Mouse (Mus musculus) ovary, postnatal 14 days (tissue): Measurements from ENCODE around the gene Gm6096.

Experiments
- DNase-seq: peaks from one replicate; pipeline ENCODE4 v3.0.0; 2022; ENCODE audit warnings: low spot score

Gm6096 gene

DNA sequence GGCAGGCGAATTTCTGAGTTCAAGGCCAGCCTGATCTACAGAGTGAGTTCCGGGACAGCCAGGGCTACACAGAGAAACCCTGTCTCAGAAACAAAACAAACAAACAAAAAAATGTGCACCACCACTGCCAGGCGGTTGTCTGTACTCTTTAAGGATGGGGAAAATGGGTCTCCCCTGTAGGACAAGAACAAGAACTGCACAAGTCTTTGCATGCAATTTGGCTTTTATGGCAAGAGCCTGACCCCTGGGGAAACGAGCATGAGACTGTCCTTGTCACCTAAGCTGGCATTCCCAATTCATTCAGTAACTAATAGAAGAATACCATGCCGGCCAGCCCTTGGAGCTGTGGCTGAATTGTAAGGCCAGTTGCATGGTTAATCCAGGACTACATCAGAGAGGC lies 15.2 kb upstream of the Gm6096 start:
- no peak for DNase-seq

DNA sequence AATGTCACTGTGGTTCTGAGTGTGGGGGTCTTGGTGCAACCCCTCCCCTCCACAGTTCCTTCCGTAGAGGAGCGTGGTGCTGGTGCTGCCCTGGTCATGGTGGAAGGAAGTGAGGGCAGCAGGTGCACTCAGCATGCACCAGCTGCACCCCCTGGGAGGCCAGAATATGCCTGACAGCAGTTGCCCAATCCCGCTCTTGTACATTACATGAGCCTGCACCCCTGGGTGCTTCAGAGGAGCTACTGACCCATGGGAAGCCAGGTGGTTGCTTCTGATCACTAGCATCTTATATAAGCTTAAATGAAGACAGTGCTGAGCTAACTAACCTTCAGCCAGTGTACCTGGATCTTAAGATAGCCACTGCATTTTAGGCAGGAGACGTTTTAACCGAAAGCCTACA lies 12.8 kb upstream of the Gm6096 start:
- no peak for DNase-seq

DNA sequence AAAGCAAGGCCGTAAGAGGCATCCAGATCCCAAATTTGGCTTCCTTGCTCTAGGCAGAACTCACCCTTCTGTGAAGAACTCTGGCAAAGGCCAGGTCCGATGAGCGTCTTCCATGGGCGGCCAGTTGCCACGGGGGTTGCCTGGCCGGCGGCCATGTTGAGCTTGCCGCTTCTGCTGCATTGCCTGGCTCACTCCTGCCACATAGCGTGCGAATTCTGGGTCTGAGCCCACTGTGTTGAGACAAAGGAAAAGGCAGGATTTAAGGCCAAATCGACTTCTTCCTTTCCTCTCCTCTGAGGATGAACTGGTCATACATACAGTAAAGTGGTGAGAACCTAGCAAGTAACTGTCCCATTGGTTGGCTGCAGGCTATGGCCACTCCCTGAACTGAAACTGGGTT lies 8.7 kb upstream of the Gm6096 start:
- no peak for DNase-seq

DNA sequence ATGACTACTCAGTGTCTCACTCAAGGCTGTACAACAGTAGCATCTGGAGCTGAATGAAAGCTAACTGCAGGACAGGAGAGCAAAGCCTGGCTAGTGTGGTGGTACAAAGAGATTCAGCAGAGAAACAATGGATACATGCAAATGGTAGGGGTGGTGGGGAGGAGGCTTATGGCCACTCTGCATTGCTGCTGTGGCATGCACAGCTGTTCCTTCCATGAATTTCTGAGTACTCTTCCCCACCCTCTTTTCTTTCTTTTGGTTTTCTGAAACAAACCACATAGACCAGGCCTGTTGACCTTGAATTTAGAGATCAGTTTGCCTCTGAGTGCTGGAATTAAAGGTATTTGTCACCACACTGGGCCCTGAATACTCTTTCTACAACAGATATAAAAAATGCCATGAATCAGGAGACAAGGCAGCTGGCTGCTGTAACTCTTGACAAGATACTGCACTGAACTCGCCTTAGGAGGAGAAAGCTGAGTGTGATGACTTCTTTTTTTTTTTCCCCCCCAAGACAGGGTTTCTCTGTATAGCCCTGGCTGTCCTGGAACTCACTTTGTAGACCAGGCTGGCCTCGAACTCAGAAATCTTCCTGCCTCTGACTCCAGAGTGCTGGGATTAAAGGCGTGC lies 3.9 kb upstream of the Gm6096 start:
- DNase-seq: no peak

DNA sequence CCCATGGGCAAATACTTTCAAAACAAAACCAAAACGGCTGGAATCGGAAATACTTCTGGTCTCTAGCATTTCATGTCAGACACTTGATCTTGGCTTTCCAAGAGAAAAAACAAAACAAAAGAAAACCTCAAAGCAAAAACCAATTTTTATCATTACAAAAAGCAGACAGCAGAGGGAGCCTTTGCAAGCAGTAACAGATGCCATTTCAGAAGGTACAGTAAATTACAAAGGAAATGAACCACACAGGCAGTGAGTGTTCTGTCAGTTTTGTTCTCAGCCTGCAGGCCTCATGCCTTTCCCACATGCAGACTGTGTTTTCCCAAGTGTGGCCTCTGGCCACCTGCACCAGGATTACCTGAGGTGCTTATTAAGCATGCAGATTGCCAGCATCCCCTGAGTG lies 1.2 kb downstream of the Gm6096 start:
- peak; percentile 16 for DNase-seq

DNA sequence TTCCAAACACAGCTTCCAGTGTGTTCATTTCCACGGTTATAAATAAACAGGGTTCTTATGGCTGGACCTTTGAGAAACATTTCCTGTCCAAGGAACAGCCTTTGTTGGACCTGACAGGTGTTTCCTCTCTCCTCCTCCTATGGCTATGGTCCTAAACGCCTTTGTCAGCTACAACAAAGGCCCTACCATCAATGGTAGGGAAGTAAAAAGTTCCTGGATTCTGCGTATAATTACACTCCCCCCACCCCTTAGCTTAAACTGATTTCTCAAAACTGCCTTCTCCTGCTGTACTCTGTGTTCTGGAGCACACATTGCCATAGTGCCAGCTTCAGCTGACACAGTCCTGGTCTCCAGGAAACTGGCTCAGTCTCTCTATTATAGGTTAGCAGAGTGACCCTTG lies 4.3 kb downstream of the Gm6096 start:
- no peak for DNase-seq

DNA sequence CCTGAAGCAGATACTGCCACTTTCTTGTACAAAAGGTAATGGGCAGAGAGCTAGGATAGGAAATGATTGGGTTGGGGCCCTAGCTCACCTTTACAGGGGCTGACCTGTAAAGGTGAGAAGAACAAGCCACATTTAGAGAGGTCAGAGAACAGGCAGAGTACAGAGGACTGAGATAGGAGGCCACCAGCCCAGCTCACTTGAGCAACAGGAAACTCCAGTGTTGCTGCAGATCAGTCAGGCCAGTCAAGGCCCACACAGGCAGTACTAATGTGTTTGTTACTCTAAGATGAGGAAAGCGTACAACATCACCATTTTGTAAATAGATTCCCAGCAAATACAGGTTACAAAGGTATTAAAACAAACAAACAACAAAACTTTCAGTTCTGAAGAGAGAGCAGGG lies 5.1 kb downstream of the Gm6096 start:
- no peak for DNase-seq

DNA sequence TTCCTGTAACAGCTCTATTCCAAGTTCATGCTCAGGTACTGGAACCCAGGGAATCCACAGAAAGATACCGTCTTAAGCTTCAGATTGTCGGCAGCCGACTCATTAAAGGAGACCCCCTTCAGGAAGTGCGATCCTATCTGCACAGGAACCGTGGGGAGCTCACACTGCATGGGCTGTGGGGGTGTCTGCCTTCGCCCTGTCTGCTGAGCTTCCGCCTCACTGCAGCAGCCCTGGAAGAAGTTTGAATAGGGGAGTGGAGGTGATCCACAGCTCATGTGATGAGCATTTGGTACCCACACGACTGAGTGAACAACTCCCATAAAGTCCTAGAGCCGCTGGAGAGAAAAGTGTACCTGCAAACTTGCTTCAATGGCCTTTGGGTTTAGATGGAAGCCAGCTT lies 6.4 kb downstream of the Gm6096 start:
- no peak for DNase-seq

DNA sequence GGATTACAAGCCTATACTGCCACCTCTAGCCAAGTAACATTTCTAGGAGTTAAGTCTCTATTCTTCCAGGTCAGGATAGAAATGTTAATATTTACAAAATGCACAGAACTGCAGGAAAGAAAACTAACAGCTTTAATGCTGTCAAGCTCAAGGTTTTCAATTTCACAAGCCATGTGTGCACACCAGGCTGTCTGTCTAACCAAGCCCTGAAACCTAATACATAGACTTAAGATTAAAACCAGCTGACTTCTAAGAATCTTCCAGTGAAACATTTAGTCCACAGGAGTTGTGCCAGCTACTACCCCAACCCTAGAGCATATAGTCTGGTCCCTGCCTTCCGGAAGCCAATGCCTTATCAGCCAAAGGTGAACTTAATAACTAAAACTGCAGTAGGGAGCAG lies 7.6 kb downstream of the Gm6096 start:
- no peak for DNase-seq

DNA sequence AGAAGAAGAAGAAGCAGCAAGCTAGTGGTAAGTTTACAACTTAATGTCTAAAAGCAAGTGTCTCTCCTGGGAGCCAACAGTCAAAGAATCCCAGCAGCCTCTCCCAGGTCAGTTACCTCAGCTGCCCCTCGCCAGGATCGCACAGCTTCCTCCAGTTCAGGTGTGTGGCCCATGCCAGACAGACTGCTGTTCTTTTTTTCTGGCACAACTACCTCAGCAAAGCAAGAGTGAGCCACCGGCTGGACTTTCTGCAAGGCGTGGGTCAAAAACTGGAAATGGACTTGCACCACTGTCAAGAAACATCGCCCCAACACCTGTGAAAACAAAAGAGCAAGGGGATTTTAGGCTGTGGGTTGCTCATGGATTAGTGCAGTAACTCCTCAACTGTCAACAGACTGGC lies 12.6 kb downstream of the Gm6096 start:
- no peak for DNase-seq

DNA sequence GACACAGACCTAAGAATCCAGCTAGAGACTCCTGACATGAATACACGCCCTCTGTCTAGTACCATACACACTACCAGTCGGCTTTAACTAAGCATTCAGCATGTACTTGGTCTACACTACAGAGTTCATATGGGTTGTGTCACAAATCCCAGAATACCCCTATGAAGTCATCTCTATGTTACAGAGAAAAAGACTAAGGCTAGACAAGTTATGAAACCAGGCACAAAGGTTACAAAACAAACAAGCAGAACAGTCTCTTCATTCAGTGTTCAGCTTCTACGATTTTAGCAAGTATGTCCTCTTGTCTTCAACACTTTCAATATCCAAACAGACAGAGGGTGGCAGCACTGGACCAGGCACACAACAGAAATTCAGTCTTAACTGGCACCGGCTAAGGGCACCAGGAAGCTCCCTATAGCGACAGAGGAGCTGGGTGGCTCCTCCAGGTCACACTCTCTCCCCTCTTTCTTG lies 15.1 kb downstream of the Gm6096 start:
- DNase-seq: peak; percentile 44

DNA sequence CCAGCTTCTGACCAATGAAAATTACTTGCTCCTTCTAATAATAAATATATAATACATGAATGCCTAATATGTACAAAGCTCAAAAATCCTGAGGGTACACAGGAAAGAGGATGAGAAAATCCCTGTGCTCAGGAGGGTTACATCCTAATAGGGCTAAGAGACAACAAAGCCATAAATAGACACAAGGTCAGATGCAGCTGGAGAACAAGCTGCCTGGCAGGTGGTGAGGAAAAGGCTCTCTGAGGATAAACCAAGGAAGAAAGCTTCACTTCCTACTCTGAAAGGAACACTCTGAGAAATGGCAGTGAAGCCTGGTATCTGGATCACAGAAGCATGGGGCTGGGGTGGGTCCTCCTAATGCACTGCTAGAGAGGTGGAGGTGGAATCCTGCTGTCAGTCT lies 15.6 kb downstream of the Gm6096 start:
- DNase-seq: no peak

DNA sequence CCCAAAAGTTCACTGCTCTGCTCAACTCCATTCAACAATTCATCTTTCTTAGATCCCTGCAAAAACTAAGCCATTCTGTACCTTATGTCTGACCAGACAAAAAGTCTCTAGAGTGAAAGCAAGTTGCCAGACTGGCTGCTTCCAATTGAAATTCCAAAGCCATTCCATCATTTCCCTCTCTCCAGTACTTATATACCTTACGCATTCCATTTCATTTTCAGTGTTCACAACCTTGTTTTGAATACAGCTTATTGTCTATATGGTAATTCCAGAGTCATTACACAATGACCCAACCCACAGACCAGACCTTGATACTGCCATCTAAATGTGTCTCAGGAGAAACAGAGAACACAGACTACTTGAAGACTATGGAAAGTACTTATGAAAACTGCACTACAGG lies 17.6 kb downstream of the Gm6096 start:
- DNase-seq: no peak

DNA sequence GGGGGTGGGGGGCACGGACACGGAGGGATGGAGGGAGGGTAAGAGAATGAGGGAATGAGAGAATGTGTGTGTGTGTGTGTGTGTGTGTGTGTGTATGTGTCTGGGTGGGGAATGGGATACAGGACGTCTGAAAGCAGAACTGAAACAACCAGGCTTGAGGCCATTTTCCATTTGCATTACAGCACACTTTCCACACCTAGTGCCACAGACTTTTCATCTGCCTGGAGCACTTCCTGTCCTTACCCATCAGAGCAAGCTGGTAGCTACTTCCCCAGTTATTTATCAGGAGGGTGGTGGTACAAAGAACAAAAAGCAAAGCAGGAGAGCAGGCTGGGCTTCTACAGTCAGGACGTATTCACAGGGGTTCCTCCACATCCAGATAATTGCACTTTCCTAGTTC lies 21.6 kb downstream of the Gm6096 start:
- no peak for DNase-seq

DNA sequence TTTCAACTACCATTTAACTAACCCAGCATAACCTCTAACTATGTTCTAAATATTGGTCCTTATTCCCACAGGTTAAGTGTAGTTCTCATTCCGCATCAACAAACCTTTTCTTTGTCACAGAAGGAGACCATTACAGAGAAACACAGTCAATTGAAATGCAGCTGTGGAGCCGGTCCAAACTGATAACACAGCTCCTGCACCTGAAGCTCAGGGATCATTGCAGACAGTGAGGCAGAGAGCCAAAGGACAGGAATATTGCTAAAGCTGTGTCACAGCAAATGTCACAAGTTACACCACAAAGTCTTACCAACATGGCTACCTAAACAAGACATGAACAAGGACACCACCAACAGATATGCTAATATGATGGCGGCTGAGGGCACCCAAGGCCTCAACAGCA lies 25.2 kb downstream of the Gm6096 start:
- no peak for DNase-seq

DNA sequence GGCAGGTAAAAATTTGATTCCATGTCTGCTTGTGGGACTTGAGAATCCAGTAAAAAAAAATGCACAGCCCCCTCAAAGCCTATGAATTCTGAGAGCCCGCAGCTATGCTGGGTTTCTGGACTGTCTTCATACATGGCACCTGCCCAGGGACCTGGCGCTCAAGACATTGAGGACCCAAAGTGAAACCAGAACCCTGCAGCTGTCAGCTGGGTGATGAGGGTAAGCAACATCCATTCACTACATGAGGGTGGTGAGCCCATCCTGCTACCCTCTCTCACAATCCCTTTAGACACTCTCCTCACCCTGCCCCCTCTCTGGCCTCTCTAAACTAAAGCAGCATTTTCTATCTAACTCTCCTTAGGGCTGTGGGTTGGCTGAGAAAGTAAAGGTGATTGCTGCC lies 26.8 kb downstream of the Gm6096 start:
- no peak for DNase-seq

DNA sequence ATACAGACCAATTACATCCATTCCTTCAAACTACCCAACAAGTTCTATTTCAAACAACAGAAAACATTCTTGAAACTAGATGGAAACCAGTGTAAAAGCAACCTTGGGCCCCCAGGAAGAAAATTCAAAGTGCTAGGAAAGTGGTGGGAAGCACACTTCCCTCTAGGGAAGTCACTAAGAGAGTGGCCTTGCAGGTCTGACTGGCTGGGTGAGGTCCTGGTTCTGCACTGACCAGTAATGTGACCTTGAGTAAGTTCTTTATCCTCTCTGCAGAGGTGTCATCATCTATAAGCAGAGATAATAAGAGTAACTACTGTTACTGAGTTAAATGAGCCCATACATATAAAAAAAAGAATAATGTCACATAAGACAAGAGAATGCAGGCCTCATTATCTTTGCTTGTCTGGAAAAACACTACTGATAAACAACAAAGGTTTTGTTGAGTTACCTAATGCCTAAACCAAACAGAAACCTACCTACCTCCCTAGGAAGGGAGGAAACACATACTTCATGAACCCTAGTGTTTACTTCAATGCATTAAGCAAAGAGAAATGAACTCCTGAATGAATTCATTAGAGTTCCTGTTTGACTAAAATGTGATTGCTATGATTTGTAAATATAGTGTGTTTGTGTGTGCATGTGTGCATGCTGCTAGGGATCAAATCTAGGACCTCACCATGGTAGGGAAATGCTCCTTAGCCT lies 39.8 kb downstream of the Gm6096 start:
- no peak for DNase-seq

DNA sequence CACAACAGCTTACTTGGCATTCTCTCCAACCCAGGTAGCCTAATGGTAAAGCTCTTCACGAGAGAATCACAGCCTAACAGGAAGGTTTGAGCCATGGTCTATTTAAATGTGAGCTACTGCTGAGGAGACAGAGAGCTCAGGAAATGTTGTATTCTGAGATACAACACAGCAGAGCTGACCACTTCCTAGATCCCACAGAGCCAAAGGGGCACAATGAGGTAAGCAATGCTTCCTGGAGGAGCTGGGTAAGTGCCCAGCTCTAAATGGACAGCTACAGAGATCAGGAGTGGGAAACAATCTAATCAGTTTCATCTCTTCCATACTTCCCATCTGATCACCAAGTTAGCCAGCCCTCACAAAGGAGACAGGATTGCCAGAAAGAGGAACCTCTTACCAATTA lies 40.4 kb downstream of the Gm6096 start:
- DNase-seq: no peak

DNA sequence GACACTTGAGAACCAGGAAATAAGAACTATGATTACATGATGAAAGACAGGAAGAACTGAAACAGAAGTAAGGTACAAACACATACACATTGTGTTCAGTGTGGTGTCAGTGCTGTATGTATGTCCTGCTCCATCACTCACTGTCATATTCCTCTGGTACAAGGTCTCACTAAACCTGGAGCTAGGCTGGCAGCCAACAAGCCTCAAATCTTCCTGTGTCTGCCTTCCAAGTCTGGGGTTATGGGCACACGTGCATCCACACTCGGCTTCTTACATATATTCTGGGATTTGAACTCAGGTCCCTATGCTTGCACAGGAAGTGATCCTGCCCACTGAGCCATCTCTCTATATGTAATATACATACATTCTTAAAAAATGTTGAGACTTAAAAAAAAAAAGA lies 41.8 kb downstream of the Gm6096 start:
- DNase-seq: no peak

DNA sequence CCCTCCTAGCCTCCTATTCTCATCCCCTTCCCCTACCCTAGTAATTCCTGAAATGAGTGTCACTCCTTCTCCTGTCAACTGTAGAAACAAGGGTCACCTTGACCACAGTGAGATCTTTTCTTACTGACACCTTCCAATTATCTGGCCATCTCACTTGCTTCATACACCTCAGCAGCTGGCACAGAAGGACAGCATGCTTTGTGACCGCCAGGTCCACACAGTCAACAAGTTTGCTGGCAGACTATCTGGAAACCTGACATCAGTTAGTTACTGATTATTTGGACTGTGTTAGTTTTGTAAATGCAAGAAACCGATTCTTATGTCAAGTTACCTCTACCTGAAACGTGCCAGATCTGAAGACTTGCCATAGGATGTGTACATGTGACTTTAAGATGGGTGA lies 45.3 kb downstream of the Gm6096 start:
- DNase-seq: no peak

DNA sequence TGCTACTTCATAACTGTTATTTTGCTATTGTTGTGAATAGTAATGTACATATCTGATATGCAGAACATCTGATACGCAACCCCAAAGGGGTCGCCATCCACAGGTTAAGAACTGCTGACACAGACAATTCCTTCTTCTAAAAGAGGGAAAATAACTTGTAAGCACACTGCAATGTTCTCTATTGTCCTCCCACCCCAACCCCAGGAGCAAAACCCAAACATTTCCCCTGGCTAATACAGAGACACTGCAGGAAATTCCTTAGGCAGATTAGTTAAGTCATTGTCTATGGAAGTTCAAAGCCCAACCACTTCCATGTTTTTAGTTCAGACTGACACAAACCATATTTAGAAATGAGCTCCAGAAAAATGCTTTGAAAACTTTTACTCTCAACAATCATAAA lies 48.0 kb downstream of the Gm6096 start:
- DNase-seq: no peak
